Mouse (Mus musculus) spleen, adult 2 months (tissue): ENCODE measurements around the gene Gm20388. TPM values are rescaled to one million over a fixed set of nuclear protein-coding genes. Genes with fewer than 3 reads are reported as not detected.

ENCODE experiments used
- DNase-seq, 2 experiments: peaks; one replicate each; pipeline versions ENCODE4 v3.0.0 to v3.0.0-alpha.2; 2012 to 2021; ENCODE audit warnings: low spot score in 2 of 2, low read depth in 1 of 2
- H3K27ac ChIP-seq: fragments of 200-500 bp; 2 replicates; pipeline ENCODE4 v1.5.1; 2012; ENCODE audit warnings: low read length, inconsistent platforms; ENCODE audit not compliant: insufficient read depth
- H3K27me3 ChIP-seq: fragments of 200-500 bp; 2 replicates; pipeline ENCODE4 v1.6.1; 2012; ENCODE audit warnings: mild to moderate bottlenecking, moderate library complexity, low read length, inconsistent platforms; ENCODE audit not compliant: control insufficient read depth, insufficient read depth
- H3K36me3 ChIP-seq: fragments of 200-500 bp; 2 replicates; pipeline ENCODE4 v1.6.1; 2012; ENCODE audit warnings: mild to moderate bottlenecking, low read length, inconsistent platforms; ENCODE audit not compliant: control insufficient read depth, insufficient read depth
- H3K4me1 ChIP-seq: fragments of 200-500 bp; 2 replicates; pipeline ENCODE4 v1.6.1; 2011; ENCODE audit warnings: inconsistent platforms; ENCODE audit not compliant: control insufficient read depth, insufficient read depth, insufficient read length
- H3K4me3 ChIP-seq: fragments of 200-500 bp; 2 replicates; pipeline ENCODE4 v1.5.1; 2011; ENCODE audit warnings: mild to moderate bottlenecking, inconsistent platforms; ENCODE audit not compliant: insufficient read depth, insufficient read length; ENCODE audit errors: extremely low read depth
- CTCF ChIP-seq: fragments of 200-500 bp; IDR thresholded peaks from 2 replicates; pipeline ENCODE4 v1.5.1; 2011; ENCODE audit warnings: mild to moderate bottlenecking, inconsistent platforms; ENCODE audit not compliant: insufficient read depth, insufficient read length, insufficient replicate concordance; ENCODE audit errors: extremely low read depth
- POLR2A ChIP-seq: fragments of 200-500 bp; IDR thresholded peaks from 2 replicates; pipeline ENCODE4 v1.6.1; 2011; ENCODE audit warnings: low read depth, low read length, inconsistent platforms
- WGBS: fragments of 180-500 bp; shearing (Covaris S2); methylation state at CpG from one replicate; pipeline ENCODE4 v1.1.7; 2018; 5-methylcytosine and 5-hydroxymethylcytosine counted together
- polyA plus RNA-seq: library from polyadenylated mRNA; depleted of rRNA; stranded (reverse); fragments of >200 nt; gene quantifications from 2 replicates; pipeline ENCODE4 v1.2.3, GENCODE M21; 2012

Gm20388 gene
- polyA plus RNA-seq, 1 experiment, result 26.1 TPM

DNA sequence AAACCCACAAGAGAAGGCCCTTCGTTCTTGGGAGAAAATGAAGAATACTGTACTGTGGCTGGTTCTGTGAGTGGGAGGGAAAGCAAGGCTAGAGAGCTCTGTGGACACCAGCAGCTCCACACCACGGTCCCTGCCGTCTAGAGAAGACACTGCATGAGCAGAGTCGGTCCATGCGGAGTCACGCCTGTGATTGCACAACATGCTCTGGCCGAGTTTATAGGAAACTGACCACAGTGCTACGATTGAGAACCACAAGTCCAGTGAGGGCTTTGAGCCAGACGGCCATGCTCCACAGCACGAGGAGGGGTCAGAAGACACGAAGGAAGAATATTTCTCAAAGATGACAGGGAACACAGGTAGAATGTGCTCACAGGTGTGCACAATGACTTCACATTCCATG is 3387.7 kb downstream of the Gm20388 start:
- TF ChIP-seq CTCF (no peak), POLR2A (no peak)
- Histone ChIP-seq H3K27me3 (no peaks in the 10 kb centered on the region), H3K36me3 (no peaks in the 10 kb centered on the region), H3K4me3 (no peak overlapping the region), H3K4me1 (no peaks in the 10 kb centered on the region), H3K27ac (no peak overlapping the region)
- no peak for DNase-seq
- WGBS, result 89% methylated on average over 11 of the region's 11 CpGs

DNA sequence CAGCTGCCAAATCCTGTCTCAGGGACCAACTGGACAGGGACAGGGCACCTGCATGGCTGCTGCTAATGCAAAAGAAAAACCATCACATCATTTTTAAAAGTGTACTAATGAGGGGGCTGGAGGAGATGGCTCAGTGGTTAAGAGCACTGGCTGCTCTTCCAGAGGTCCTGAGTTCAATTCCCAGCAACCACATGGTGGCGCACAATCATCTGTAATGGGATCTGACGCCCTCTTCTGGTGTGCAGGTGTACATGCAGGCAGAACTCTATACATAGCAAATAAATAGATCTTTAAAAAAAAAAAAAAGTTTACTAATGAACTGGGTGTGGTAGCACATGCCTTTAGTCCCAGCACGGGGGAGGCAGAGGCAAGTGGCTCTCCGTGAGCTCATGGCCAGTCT is 3398.1 kb downstream of the Gm20388 start:
- Histone ChIP-seq H3K27me3 (no peaks in the 10 kb centered on the region), H3K36me3 (no peaks in the 10 kb centered on the region), H3K27ac (no peak overlapping the region), H3K4me3 (no peak overlapping the region), H3K4me1 (no peaks in the 10 kb centered on the region)
- 74% methylated on average over 4 of the region's 4 CpGs for WGBS
- DNase-seq, result no peak
- TF ChIP-seq CTCF, result no peak
- no peak for TF ChIP-seq POLR2A

DNA sequence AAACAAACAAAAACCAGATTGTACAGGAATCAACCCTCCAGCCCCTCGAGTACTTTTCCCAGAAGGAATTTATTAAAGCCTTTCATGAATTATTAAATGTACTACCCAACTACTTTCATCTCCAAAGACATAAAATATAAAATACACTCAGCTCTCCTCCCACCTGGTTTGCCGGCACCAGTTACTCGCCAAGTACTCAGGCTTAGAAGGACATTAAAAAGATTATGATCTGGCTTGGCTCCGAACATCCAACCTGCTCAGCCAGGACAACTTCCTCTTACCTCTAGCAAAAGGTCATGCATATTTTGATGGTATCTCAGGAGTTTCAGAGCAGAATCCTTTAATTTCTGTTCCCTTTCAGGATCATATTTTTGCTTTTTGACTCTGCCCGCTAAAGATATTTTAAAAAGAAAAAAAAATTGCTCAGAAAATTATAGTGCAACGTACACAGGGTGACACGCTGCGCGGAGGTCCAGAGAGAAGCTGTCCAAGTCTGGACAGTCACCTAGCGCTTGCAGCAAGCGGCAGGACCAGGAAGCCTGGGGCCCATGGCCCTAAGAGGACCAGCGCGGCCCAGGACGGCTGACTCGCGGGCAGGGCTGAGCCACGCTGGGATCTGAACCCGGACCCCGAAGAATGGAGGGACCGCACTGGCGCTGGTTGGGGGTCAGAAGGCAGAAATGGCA is 3407.3 kb downstream of the Gm20388 start:
- Histone ChIP-seq H3K4me1 (no peaks in the 10 kb centered on the region; the same call in 1 of the 2 replicates), H3K4me3 (peak overlapping the region; percentile 75), H3K36me3 (no peaks in the 10 kb centered on the region), H3K27ac (no peak overlapping the region), H3K27me3 (no peaks in the 10 kb centered on the region)
- TF ChIP-seq POLR2A (no peak), CTCF (no peak; the same call in 1 of the 2 replicates)
- no peak for DNase-seq
- WGBS, result 6% methylated on average over 21 of the region's 21 CpGs

DNA sequence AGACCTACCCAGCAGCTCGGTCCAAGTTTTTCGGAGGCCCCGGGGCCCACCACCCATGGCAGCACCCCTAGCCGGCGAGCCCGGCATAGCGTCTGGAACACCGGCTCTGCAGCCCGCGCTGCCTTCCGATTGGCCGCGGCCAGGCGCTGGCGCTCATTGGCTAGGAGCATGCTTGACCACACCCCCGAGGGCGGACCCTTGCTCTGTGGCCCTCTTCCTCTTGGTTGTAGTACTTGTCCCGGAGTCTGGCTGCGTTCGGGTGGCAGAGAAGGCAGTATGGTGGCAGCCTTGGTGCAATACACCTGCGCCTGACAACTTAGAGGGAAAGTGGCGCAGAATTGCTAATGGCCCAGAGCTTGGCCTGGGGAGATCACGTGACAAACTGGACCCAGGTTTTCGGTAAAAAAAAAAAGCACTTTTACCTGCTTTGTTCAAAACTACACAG is 3407.8 kb downstream of the Gm20388 start, which contains the start of gene Fanca:
TSS of gene Fanca (minus strand) at position 110 of the 445 bp plus-strand sequence.
- Histone ChIP-seq H3K27me3 (no peaks in the 10 kb centered on the region), H3K4me3 (peak within 1 kb of the TSS; percentile 75), H3K27ac (no peak within 1 kb of the TSS), H3K4me1 (no peaks in the 10 kb centered on the region; the same call in 1 of the 2 replicates), H3K36me3 (no peaks in the 10 kb centered on the region)
- TF ChIP-seq CTCF, result 0 out of 2 replicates have a peak, but pooled peaks have one; percentile 23
- peak; percentile 70 for TF ChIP-seq POLR2A
- DNase-seq, result peak; percentile 86 to 96
- under 1% methylated on average over 24 of the region's 24 CpGs for WGBS

DNA sequence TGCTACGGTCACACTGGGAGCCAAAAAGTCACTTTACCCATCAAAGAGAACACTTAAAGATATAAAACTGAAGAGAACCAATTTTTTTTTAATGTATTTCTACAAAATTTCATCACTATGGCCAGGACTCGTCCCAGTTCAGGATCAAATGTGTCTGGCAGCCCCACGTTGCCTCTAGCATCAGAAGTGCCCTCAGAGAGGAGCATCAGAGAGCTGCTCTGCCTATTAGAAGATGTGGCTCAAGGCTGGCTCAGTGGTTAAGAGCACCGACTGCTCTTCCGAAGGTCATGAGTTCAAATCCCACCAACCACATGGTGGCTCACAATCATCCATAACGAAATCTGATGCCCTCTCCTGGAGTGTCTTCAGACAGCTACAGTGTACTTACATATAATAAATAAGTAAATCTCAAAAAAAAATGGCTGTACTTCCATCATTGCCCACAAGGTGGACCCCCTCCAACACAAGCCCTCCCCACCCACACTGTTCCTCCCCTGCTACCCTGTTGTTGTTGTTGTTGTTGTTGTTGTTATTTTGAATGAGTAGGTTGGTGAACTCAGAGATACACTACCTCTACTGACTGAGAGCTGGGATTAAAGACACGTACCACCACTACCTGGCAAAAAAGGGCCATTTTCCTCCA is 3409.0 kb downstream of the Gm20388 start:
- TF ChIP-seq CTCF (peak; percentile 31; the same call in 1 of the 2 replicates), POLR2A (no peak)
- 30% methylated on average over 7 of the region's 7 CpGs for WGBS
- Histone ChIP-seq H3K27ac (no peak overlapping the region), H3K4me3 (no peak overlapping the region), H3K4me1 (no peaks in the 10 kb centered on the region; the same call in 1 of the 2 replicates), H3K27me3 (no peaks in the 10 kb centered on the region), H3K36me3 (no peaks in the 10 kb centered on the region)
- DNase-seq, result peak; percentile 25 to 65

DNA sequence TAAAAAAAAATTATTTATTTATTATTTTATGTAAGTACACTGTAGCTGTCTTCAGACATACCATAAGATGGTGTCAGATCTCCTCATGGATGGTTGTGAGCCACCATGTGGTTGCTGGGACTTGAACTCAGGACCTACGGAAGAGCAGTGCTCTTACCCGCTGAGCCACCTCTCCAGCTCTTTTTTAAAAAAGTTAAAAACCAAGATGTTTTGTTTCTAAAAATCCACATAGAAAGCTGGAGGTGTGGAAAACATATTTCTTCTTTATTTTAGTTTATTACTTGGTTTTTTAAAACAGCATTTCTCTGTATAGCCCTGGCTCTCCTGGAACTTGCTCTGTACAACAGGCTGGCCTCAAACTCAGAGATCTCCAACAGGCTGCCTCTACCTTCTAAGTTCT is 3417.9 kb downstream of the Gm20388 start:
- H3K4me3 ChIP-seq, result no peak overlapping the region
- no peak overlapping the region for H3K27ac ChIP-seq
- peaks cover 10% of the 10 kb centered on the region for H3K4me1 ChIP-seq
- H3K27me3 ChIP-seq, result peaks cover 8% of the 10 kb centered on the region
- no peak for DNase-seq
- 97% methylated on average over 2 of the region's 2 CpGs for WGBS
- TF ChIP-seq CTCF (no peak), POLR2A (no peak)
- no peaks in the 10 kb centered on the region for H3K36me3 ChIP-seq
